In the genomic region with DNA sequence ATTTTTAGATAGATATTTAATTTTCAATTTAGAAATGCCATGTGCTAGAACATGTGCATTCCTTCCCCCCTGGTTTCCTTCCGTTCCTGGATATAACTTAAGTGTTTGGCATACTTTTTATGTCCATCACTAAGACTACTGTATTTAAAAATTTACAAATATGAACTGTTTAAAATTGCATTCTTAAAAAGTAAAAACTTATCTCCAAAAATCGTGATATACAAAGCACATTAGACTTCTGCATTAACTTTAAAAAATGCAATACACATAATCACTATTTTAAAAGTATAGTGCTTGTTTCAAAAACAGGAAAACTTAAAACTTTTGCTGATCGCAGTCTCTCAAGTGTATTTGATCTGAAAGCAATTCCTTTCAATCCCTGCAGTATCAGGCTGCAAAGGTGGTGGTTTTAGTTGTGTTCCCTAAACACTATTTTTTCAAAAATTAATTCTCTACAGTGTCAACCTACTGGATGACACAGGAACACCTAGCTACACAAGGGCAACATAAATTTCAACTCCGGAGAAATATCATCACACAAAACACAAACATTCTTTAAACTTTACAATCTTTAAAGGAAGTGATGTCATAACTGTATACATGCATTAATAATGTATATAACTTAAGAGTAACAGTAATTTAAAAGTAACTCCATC, we compare ENCODE assay signal across 8 mouse cellular contexts. TPM values are rescaled to one million over a fixed set of nuclear protein-coding genes. Genes with fewer than 3 reads are reported as not detected.
DNase-seq lines count a peak whose midpoint lies in the region; ATAC-seq and TF ChIP-seq lines count a peak whose summit lies in the region.

No protein-coding gene starts in this region.

- peak overlapping the region; percentile 68 for H3K9ac ChIP-seq in forebrain, postnatal 0 days
- H3K9ac ChIP-seq in liver, embryonic 16.5 days (ENCODE audit: low read depth, low read length), result peak overlapping the region; percentile 55

- no peaks in the 10 kb centered on the region for H3K9me3 ChIP-seq in forebrain, postnatal 0 days (ENCODE audit: low read length)
- H3K9me3 ChIP-seq in liver, embryonic 16.5 days (replicated peaks; ENCODE audit: control insufficient read depth, low read length), result no peaks in the 10 kb centered on the region

- H3K4me3 ChIP-seq in gastrocnemius, adult 2 months, result peak overlapping the region; percentile 75
- H3K4me3 ChIP-seq in forebrain, postnatal 0 days (ENCODE audit: low read depth, low read length), result peak overlapping the region; percentile 49
- H3K4me3 ChIP-seq in liver, embryonic 16.5 days (ENCODE audit: low read depth, low read length), result peak overlapping the region; percentile 60

- intact Hi-C loops in gastrocnemius, adult 2 months (cut with DNase I), result no loop called here
- intact Hi-C loops in gastrocnemius, postnatal 36 days (cut with DNase I), result no loop called here

- peak overlapping the region; percentile 99 for H3K27ac ChIP-seq in gastrocnemius, adult 2 months
- H3K27ac ChIP-seq in forebrain, postnatal 0 days (ENCODE audit: low read depth, low read length), result peak overlapping the region; percentile 89
- H3K27ac ChIP-seq in liver, embryonic 16.5 days (ENCODE audit: low read length), result peak overlapping the region; percentile 92

- no peak for TF ChIP-seq CTCF in gastrocnemius, adult 2 months (IDR thresholded peaks at IDR 0.05)
- no peak for TF ChIP-seq CTCF in forebrain, postnatal 0 days (IDR thresholded peaks at IDR 0.05; ENCODE audit: low read depth)

- peak overlapping the region; percentile 63 for H3K4me2 ChIP-seq in forebrain, postnatal 0 days (ENCODE audit: low read depth)
- H3K4me2 ChIP-seq in liver, embryonic 16.5 days (ENCODE audit: low read depth, low read length), result peak overlapping the region; percentile 84

- peaks cover 11% of the 10 kb centered on the region for H3K4me1 ChIP-seq in forebrain, postnatal 0 days (ENCODE audit: insufficient read depth)
- peaks cover 28% of the 10 kb centered on the region for H3K4me1 ChIP-seq in liver, embryonic 16.5 days (ENCODE audit: control insufficient read depth, low read depth, low read length)

- DNase-seq in gastrocnemius, adult 2 months, result no peak
- DNase-seq in gastrocnemius, postnatal 36 days, result no peak
- peak; percentile 44 for DNase-seq in CD4-positive helper T cell, adult 2 months (ENCODE audit: low read depth, low spot score)
- DNase-seq in forebrain, postnatal 0 days, result no peak
- DNase-seq in urinary bladder, postnatal 36 days (ENCODE audit: low spot score in 2 of 2), result no peak
- no peak for DNase-seq in cerebellum, postnatal 10 days
- DNase-seq in layer of hippocampus, adult 18-20 months (ENCODE audit: low spot score in 2 of 2), result no peak

- no peaks in the 10 kb centered on the region for H3K36me3 ChIP-seq in forebrain, postnatal 0 days (ENCODE audit: insufficient read depth)
- H3K36me3 ChIP-seq in liver, embryonic 16.5 days (ENCODE audit: control insufficient read depth, insufficient read depth), result peaks cover 12% of the 10 kb centered on the region

- WGBS in forebrain, postnatal 0 days, result 5% methylated on average over 4 of the region's 4 CpGs
- 6% methylated on average over 4 of the region's 4 CpGs for WGBS in liver, embryonic 16.5 days (ENCODE audit: insufficient replicate concordance)

- no peak for ATAC-seq in forebrain, postnatal 0 days
- ATAC-seq in liver, embryonic 16.5 days (ENCODE audit: low read depth), result no peak

- no peaks in the 10 kb centered on the region for H3K27me3 ChIP-seq in forebrain, postnatal 0 days (ENCODE audit: insufficient read depth, low read length)
- no peaks in the 10 kb centered on the region for H3K27me3 ChIP-seq in liver, embryonic 16.5 days (ENCODE audit: control insufficient read depth, insufficient read depth, low read depth, low read length)

RNA-seq across cellular contexts. Expression of a gene that starts 3.1 kb away (rescaled TPM):
- 10 to 100 TPM; 40.7 to 48.4 TPM for total RNA-seq in gastrocnemius, adult 2 months (2021)
- 10 to 100 TPM; 22.4 to 39.9 TPM for total RNA-seq in gastrocnemius, postnatal 36 days (2021)
- 31.9 and 53.9 TPM in 2 replicates for total RNA-seq in forebrain, postnatal 0 days (2014; rRNA removed)
- polyA plus RNA-seq in forebrain, postnatal 0 days (2015; fragmentation: Nextera tagmentation; extraction: Ambion mirVana), result 20.2 and 32.0 TPM in 2 replicates
- 24.7 and 26.1 TPM in 2 replicates for polyA plus RNA-seq in liver, embryonic 16.5 days (2015; fragmentation: Nextera tagmentation; extraction: Ambion mirVana)
- 10 to 100 TPM; 50.7 to 55.7 TPM for total RNA-seq in layer of hippocampus, adult 18-20 months (2021)
